Mouse (Mus musculus): ENCODE results near the gene Acod1.

- TF ChIP-seq CTCF (IDR thresholded peaks at IDR 0.05; ENCODE audit: extremely low read depth, insufficient read depth, low read length) = no peak
- TF ChIP-seq POLR2A (IDR thresholded peaks at IDR 0.05; ENCODE audit: extremely low read depth, insufficient read depth, low read length) = no peak
These were observed 39.2 kb downstream of the Acod1 start for GRCm38 (mm10) chr14:103085840-103086533.

All from cortical plate, adult 2 months (tissue).